Mouse (Mus musculus) heart, postnatal 36 days (tissue): ENCODE results near the gene Hbq1b. TPM values are rescaled to one million over a fixed set of nuclear protein-coding genes. Genes with fewer than 3 reads are reported as not detected.
A peak's percentile ranks its signal among the peaks of the same experiment; 100 is the strongest.

ENCODE experiments used
- DNase-seq, 2 experiments: peaks; one replicate each; pipeline ENCODE4 v3.0.0; 2021 to 2022
- intact Hi-C: fragments of 180-260 bp; cut with DNase I; formaldehyde crosslinking; loops from one replicate; pipeline ENCODE4 v1.15.1; 2025
- total RNA-seq, 2 experiments: library from RNA; stranded (reverse); gene quantifications; 2 replicates each; pipeline ENCODE4 v1.2.3; 2021

Gene Hbq1b
- total RNA-seq, 2 experiments from 2014 or later, result 1.4 TPM; not detected in 1

DNA sequence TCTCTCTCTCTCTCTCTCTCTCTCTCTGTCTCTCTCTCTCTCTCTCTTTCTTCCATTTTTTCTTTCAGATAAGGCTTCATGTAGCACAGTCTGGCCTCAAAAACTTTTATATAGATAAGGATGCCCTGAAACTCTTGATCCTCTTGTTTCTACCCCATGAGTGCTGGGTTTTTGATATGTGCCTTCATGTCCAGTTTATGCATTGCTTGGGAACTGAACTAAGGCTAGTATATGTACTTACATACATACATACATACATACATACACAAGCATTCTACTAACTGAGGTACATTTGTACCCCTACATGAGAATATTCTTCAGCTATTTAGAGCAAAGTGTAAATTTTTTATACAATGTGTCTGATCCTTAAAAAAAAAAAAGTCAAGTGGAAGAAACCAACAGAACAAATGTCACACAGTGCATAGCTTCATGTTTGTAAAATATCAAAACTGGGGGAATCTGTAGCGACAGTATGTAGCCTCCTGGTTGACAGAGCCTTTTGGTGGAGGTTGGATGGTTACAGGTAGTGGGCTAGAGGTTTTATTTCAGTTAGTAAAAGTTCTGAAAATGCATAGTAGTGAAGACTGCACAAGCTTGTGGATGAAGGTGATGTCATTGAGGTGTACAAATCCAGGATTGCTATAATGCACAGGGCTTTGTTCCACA is 11.2 kb downstream of the Hbq1b start:
- intact Hi-C loops, result no loop called here
- no peak for DNase-seq

GRCm38 (mm10) chr11:32298532-32298918 is 11.8 kb downstream of the Hbq1b start:
- intact Hi-C loops, result no loop called here
- no peak for DNase-seq

DNA sequence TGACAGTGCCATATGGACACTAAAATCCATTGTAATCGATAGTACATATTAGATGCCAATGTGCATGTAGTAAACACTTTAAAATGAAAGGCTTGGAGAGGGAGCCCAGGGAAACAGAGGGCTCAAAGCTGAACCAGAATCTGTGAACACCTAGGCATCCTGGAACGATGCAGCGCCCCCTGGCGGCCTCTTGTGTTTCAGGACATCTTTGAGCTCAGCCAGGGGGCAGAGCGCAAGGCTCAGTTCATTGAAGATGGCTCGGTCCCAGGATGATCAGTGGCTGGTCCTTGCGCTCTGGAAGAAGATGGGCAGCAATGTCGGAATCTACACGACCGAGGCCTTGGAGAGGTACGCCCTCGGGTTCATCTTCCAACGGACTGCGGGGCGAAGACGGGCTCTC is 13.1 kb downstream of the Hbq1b start, which contains the start of gene Hbq1a:
Gene Hbq1a, plus strand, starts transcription at position 205 of the 400 bp plus-strand sequence.
- DNase-seq, result peak; percentile 51 to 61
- intact Hi-C loops, result loop anchor here (2.0 to 5.0 kb wide), 2 partner anchors 19 to 118 kb away; no protein-coding TSS in a partner anchor

DNA sequence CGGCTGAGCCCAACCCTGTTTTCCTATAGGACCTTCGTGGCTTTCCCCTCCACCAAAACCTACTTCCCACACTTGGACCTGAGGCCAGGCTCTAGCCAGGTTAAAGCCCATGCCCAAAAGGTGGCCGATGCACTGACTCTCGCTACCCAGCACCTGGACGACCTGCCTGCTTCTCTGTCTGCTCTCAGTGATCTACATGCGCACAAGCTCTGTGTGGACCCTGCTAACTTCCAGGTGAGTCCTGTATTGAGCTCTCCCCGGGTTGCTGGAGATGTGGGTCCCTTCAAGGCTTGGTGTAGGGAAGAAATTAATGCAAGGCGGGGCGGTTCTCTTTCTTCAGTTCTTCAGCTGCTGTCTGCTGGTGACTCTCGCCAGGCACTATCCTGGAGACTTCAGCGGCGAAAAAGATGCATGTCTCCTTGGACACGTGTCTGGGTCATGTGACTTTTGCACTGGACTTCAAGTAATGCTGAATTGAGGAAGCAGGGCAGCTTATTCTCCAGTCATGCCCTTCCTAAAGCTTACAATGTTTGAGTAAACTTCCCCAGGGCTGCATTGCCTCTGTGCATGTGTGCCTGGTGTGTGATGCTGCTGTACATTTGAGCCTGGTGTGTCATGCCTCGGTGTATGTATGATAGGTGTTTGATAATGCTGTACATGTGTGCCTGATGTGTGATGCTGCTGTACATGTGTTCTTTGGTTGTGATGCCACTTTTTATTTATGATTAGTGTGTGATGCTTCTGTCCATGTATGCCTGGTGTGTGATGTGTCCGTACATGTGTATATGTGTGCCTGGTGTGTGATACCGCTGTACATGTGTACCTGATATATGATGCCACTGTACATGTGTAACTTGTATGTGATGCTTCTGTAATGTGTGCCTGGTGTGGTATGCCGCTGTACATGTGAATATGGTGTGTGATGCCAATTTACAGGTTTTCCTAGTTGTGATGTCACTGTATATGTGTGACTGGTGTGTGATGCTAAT is 13.8 kb downstream of the Hbq1b start:
- DNase-seq, result no peak
- intact Hi-C loops, result loop anchor here (2.0 to 5.0 kb wide), 2 partner anchors 18 to 118 kb away; no protein-coding TSS in a partner anchor

DNA sequence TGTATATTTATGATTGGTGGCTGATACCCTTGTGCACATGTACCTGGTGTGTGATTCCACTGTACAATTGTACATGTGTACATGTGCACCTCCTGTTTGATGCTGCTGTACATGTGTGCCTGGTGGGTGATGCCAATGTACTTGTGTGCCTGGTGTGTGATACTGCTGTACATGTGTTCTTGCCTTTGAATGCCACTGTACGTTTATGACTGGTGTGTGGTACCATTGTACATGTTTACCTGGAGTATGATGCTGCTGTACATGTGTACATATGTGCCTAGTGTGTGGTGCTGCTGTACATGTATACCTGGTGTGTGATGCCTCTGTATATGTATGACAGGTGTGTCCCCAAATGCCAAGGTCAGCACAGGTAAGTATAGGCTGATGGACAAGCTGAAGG is 14.7 kb downstream of the Hbq1b start:
- intact Hi-C loops, result loop anchor here (2.0 to 5.0 kb wide), 2 partner anchors 17 to 119 kb away; no protein-coding TSS in a partner anchor

DNA sequence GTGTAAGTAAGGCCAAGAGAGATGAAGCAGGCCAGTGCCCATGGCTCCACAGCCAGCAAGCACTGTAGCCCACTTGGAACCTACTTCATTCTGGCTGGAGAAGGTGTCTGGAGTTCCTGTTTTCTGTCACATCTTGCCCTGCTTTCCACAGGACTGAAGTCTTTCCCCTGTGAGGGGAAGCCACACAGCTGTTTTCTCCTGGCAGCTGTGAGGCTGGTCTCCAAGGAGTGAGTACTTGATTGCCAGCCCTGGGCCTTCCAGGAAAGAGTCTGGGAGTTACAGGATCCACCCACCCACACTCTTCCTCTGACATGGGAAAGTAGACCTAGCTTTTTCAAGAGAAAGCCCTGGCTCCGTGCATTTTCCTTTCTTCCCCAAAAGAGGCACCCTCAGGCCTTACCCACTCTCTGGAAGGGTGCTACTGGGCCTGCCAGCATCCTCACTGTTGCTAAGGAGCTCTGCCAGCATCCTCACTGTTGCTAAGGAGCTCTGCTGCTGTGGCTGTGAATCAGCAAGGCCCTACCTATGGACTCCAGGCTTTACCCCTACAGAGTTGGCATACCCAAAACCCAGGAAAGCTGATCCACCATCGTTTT is 16.2 kb downstream of the Hbq1b start:
- intact Hi-C loops, result loop anchor here (5.0 kb wide), 1 partner anchor 121 kb away; no protein-coding TSS in a partner anchor

More for the DNA sequence above, 14.7 kb downstream of the Hbq1b start:
- no peak for DNase-seq

GRCm38 (mm10) chr11:32303455-32303854 is 16.7 kb downstream of the Hbq1b start:
- intact Hi-C loops, result loop anchor here (5.0 kb wide), 1 partner anchor 121 kb away; no protein-coding TSS in a partner anchor
- no peak for DNase-seq

More for the DNA sequence above, 16.2 kb downstream of the Hbq1b start:
- peak; percentile 13 to 17 for DNase-seq

- intact Hi-C loops, result no loop called here
- DNase-seq, result no peak
Observed at GRCm38 (mm10) chr11:32307006-32307405, 20.2 kb downstream of the Hbq1b start.

GRCm38 (mm10) chr11:32309446-32309845 is 22.7 kb downstream of the Hbq1b start:
- intact Hi-C loops, result no loop called here
- DNase-seq, result no peak

DNA sequence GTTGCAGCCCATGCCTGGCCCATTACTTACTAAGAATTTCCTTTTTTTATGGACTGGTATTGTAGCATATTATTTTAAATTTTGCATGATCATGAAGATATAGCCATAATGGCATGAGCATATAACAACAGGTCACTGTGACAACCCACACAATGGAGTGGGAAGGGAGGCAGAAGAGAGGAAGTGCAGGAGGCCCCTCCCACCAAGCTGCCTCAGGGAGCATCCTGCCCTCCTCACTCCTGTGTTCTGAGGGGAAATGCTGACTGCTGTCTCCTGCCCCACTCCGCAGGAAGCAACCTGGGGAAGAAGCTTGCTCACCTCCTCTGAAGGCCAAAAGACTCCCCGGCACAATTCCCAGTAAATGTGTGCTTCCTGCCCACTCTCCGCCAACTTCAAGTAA is 23.2 kb downstream of the Hbq1b start:
- DNase-seq, result no peak
- intact Hi-C loops, result no loop called here

GRCm38 (mm10) chr11:32316009-32316408 is 29.2 kb downstream of the Hbq1b start:
- intact Hi-C loops, result no loop called here
- DNase-seq, result no peak

DNA sequence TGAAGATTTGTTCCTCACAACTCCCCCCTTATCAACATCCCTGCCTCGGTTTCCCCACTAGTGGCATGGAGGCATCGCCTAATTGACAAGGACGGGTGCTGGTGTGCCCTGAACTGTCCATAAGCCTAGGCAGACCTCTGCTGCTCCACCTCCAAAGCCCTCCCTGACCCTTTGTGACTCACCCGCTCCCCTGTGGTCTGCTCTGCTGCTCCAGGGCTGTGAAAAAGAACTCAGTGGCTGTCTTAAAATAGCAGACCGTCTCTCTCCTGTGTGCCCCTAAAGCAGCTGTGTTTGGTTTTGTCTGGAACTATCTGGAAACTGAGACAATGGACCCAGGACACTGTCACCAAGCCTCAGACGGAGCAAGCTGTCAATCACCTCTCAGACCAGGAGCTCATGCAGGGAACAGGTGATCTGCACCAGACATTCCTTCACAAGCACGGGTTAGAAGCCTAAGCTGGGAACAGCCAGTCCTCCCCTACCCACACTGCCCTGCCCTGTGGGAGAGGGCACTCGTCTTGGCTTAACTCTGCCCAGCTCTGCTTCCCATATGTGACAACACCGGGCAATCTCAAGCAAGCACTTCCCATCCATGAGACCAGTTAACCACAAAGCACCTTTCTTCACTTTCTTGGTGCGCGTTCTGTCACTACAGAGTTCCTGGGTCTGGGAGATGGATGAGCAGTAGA is 33.9 kb downstream of the Hbq1b start:
- DNase-seq, result no peak
- intact Hi-C loops, result no loop called here

DNA sequence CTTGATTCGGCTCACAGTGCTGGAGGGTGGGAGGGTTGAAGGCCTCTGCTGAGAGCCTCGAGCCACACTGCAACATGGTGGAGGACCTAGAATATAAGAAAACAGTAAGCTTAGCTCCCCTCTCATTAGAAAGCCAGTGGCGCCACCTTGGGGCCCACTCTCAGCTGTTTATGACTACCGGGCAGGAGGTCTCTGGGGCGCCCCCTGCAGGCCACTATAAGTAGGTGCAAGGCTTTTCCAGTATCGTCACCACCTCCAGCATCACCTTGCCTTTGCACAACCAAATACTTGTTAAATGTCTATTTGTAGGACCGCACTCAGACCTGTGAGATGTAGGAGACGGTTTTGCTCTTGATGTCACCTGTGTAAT is 34.4 kb downstream of the Hbq1b start:
- intact Hi-C loops, result no loop called here
- DNase-seq, result peak; percentile 43 to 67

DNA sequence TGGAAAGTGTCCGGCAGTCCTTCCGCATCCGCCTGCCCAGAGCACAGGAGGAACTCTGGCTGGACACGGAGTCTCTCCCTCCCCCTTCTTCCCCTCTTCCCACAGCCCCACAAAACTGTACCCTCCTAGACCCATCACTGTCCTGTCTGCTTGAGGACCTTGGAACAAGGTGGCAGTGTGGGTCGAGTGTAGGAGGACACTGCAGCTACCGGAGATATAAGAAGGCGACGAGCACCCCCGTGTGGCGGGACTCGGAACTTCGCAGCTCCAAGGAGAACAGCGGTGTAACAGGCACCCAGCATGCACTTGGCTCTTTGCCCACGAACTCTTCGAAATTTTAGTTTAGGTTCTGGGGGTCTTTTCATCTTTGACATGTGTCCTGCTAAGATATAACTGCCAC is 37.8 kb downstream of the Hbq1b start:
- intact Hi-C loops, result loop anchor here (1.0 to 2.0 kb wide), 2 partner anchors 39 to 142 kb away; no protein-coding TSS in a partner anchor
- DNase-seq, result peak; percentile 86 to 94

DNA sequence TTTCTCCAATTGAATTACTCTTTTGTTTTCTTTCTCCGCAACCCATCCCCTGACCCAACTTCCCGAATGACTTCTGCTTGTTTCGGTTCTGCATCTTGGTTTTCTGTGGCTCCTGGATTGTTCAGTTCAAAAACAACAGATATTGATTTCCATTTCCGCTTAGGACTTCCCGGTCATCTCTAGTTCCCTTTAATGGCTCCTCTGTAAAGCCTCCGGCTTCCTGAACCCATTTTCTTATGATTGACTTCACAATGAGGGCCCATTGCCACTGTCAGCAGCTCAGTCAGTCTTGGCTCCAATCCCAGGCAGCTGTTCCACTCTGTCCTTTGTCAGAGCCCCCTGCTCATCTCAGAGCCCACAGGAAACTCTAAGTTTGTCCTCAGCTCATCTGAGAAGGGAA is 44.3 kb downstream of the Hbq1b start:
- intact Hi-C loops, result no loop called here

GRCm38 (mm10) chr11:32331861-32332260 is 45.1 kb downstream of the Hbq1b start:
- no peak for DNase-seq
- intact Hi-C loops, result no loop called here

More for the DNA sequence above, 44.3 kb downstream of the Hbq1b start:
- no peak for DNase-seq

DNA sequence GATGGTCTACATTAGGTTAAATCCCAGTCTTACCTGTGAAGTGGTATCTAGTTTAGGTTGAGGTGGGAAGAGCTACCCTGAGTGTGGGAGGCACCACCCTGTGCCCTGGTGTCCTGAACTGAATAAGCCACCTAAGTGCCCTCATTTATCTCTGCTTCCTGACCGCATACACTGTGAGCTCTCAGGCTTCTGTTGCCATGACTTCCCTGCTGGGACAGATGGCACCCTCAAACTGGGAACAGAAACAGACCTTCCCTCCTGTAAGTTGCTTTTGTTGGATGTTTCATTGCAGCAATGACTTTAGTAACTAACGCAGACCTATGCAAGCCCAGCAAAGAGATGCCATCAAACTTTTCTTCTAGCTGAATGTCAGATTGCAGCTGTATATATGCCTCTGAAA is 46.5 kb downstream of the Hbq1b start:
- intact Hi-C loops, result no loop called here
- no peak for DNase-seq

- DNase-seq, result no peak
- intact Hi-C loops, result no loop called here
Observed at GRCm38 (mm10) chr11:32336435-32336907, 49.7 kb downstream of the Hbq1b start.
